Mouse (Mus musculus): ENCODE data around the gene Slain2.

DNA sequence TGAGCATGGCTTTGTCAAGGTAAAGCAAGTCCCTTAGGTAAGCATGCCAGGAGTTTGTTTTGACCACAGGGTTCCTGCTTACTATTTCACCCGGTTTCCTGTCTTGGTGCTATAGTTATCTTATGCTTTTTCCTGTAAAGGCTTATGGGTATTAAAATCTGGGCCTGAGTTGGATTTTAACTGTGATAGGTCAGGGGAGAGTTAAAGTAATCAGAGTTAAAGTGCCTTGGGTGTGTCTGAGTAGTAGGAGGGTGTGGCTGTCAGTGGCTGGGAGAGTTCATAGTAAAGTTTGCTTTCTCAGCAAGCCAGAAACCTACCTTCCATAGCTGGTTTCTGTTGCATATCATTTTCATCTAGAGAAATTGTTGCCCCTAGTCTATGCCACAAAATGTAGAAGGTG lies 2.7 kb downstream of the Slain2 start:
- no peak for TF ChIP-seq GATA1 (IDR thresholded peaks at IDR 0.05; ENCODE audit: borderline replicate concordance, low read length)
- TF ChIP-seq FLI1 (IDR thresholded peaks at IDR 0.05; ENCODE audit: low read length), result no peak

Measured in megakaryocyte, embryonic 14.5 days (primary cell).